Mouse (Mus musculus): ENCODE results near the gene Rab5a. TPM values are rescaled to one million over a fixed set of nuclear protein-coding genes. Genes with fewer than 3 reads are reported as not detected.

Gene Rab5a
- polyA plus RNA-seq, 1 experiment from 2014 or later = 78.0 TPM

GRCm38 (mm10) chr17:53479604-53480041, 589 bp downstream of the Rab5a start:
- Histone ChIP-seq H3K36me3 (ENCODE audit: control insufficient read depth, insufficient read depth, low read length) (peaks cover 4% of the 10 kb centered on the region; the same call in 1 of the 2 replicates), H3K9ac (ENCODE audit: low read length) (peak overlapping the region; percentile 96), H3K27ac (ENCODE audit: low read length) (peak overlapping the region; percentile 99), H3K4me2 (ENCODE audit: low read depth, low read length) (peak overlapping the region; percentile 61), H3K4me3 (replicated peaks; ENCODE audit: low read length) (peak overlapping the region; percentile 83), H3K9me3 (replicated peaks; ENCODE audit: control insufficient read depth, low read length) (no peaks in the 10 kb centered on the region), H3K27me3 (ENCODE audit: control insufficient read depth, insufficient read depth, low read length) (no peaks in the 10 kb centered on the region), H3K4me1 (ENCODE audit: control insufficient read depth, insufficient read depth, low read length) (peaks cover 15% of the 10 kb centered on the region)
- under 1% methylated on average over 33 of the region's 33 CpGs for WGBS
- no peak for ATAC-seq (ENCODE audit: insufficient read depth, low FRiP score)

GRCm38 (mm10) chr17:53480433-53480832, 1.4 kb downstream of the Rab5a start:
- no peak for ATAC-seq (ENCODE audit: insufficient read depth, low FRiP score)
- 46% methylated on average over 7 of the region's 7 CpGs for WGBS
- no peak overlapping the region for H3K27ac ChIP-seq (ENCODE audit: low read length)
- peaks cover 4% of the 10 kb centered on the region; the same call in 1 of the 2 replicates for H3K36me3 ChIP-seq (ENCODE audit: control insufficient read depth, insufficient read depth, low read length)
- H3K4me3 ChIP-seq (replicated peaks; ENCODE audit: low read length) = peak overlapping the region; percentile 83
- peak overlapping the region; percentile 61 for H3K4me2 ChIP-seq (ENCODE audit: low read depth, low read length)
- H3K9me3 ChIP-seq (replicated peaks; ENCODE audit: control insufficient read depth, low read length) = no peaks in the 10 kb centered on the region
- peak overlapping the region; percentile 96 for H3K9ac ChIP-seq (ENCODE audit: low read length)
- no peaks in the 10 kb centered on the region for H3K27me3 ChIP-seq (ENCODE audit: control insufficient read depth, insufficient read depth, low read length)
- H3K4me1 ChIP-seq (ENCODE audit: control insufficient read depth, insufficient read depth, low read length) = peaks cover 15% of the 10 kb centered on the region

GRCm38 (mm10) chr17:53488291-53489006, 9.4 kb downstream of the Rab5a start:
- Histone ChIP-seq H3K4me2 (ENCODE audit: low read depth, low read length) (no peak overlapping the region), H3K9me3 (replicated peaks; ENCODE audit: control insufficient read depth, low read length) (no peaks in the 10 kb centered on the region), H3K27me3 (ENCODE audit: control insufficient read depth, insufficient read depth, low read length) (no peaks in the 10 kb centered on the region), H3K9ac (ENCODE audit: low read length) (no peak overlapping the region), H3K4me3 (replicated peaks; ENCODE audit: low read length) (no peak overlapping the region), H3K27ac (ENCODE audit: low read length) (no peak overlapping the region), H3K4me1 (ENCODE audit: control insufficient read depth, insufficient read depth, low read length) (no peaks in the 10 kb centered on the region), H3K36me3 (ENCODE audit: control insufficient read depth, insufficient read depth, low read length) (peaks cover 8% of the 10 kb centered on the region; the same call in 1 of the 2 replicates)
- no peak for ATAC-seq (ENCODE audit: insufficient read depth, low FRiP score)
- 86% methylated on average over 4 of the region's 4 CpGs for WGBS

GRCm38 (mm10) chr17:53489007-53489378, 10.0 kb downstream of the Rab5a start:
- Histone ChIP-seq H3K27me3 (ENCODE audit: control insufficient read depth, insufficient read depth, low read length) (no peaks in the 10 kb centered on the region), H3K9ac (ENCODE audit: low read length) (no peak overlapping the region), H3K36me3 (ENCODE audit: control insufficient read depth, insufficient read depth, low read length) (peaks cover 11% of the 10 kb centered on the region; the same call in 1 of the 2 replicates), H3K4me1 (ENCODE audit: control insufficient read depth, insufficient read depth, low read length) (no peaks in the 10 kb centered on the region), H3K4me2 (ENCODE audit: low read depth, low read length) (no peak overlapping the region), H3K27ac (ENCODE audit: low read length) (no peak overlapping the region), H3K9me3 (replicated peaks; ENCODE audit: control insufficient read depth, low read length) (no peaks in the 10 kb centered on the region), H3K4me3 (replicated peaks; ENCODE audit: low read length) (no peak overlapping the region)
- WGBS = 83% methylated on average over 1 of the region's 1 CpGs
- no peak for ATAC-seq (ENCODE audit: insufficient read depth, low FRiP score)

- Histone ChIP-seq H3K4me1 (ENCODE audit: control insufficient read depth, insufficient read depth, low read length) (no peaks in the 10 kb centered on the region), H3K4me3 (replicated peaks; ENCODE audit: low read length) (no peak overlapping the region), H3K27me3 (ENCODE audit: control insufficient read depth, insufficient read depth, low read length) (no peaks in the 10 kb centered on the region), H3K4me2 (ENCODE audit: low read depth, low read length) (no peak overlapping the region), H3K27ac (ENCODE audit: low read length) (no peak overlapping the region), H3K9ac (ENCODE audit: low read length) (no peak overlapping the region), H3K9me3 (replicated peaks; ENCODE audit: control insufficient read depth, low read length) (no peaks in the 10 kb centered on the region), H3K36me3 (ENCODE audit: control insufficient read depth, insufficient read depth, low read length) (peaks cover 15% of the 10 kb centered on the region)
- 99% methylated on average over 2 of the region's 2 CpGs for WGBS
- no peak for ATAC-seq (ENCODE audit: insufficient read depth, low FRiP score)
These were observed 23.9 kb downstream of the Rab5a start for GRCm38 (mm10) chr17:53502966-53503365.

- no peak for ATAC-seq (ENCODE audit: insufficient read depth, low FRiP score)
- H3K9ac ChIP-seq (ENCODE audit: low read length) = no peak overlapping the region
- H3K27me3 ChIP-seq (ENCODE audit: control insufficient read depth, insufficient read depth, low read length) = no peaks in the 10 kb centered on the region
- H3K27ac ChIP-seq (ENCODE audit: low read length) = no peak overlapping the region
- no peak overlapping the region for H3K4me3 ChIP-seq (replicated peaks; ENCODE audit: low read length)
- 92% methylated on average over 2 of the region's 2 CpGs for WGBS
- H3K9me3 ChIP-seq (replicated peaks; ENCODE audit: control insufficient read depth, low read length) = no peaks in the 10 kb centered on the region
- no peaks in the 10 kb centered on the region for H3K4me1 ChIP-seq (ENCODE audit: control insufficient read depth, insufficient read depth, low read length)
- no peaks in the 10 kb centered on the region for H3K36me3 ChIP-seq (ENCODE audit: control insufficient read depth, insufficient read depth, low read length)
- H3K4me2 ChIP-seq (ENCODE audit: low read depth, low read length) = no peak overlapping the region
These were observed 33.4 kb downstream of the Rab5a start for GRCm38 (mm10) chr17:53512311-53512951.

GRCm38 (mm10) chr17:53519364-53519763, 40.3 kb downstream of the Rab5a start:
- Histone ChIP-seq H3K9me3 (replicated peaks; ENCODE audit: control insufficient read depth, low read length) (no peaks in the 10 kb centered on the region), H3K27ac (ENCODE audit: low read length) (no peak overlapping the region), H3K27me3 (ENCODE audit: control insufficient read depth, insufficient read depth, low read length) (no peaks in the 10 kb centered on the region), H3K4me3 (replicated peaks; ENCODE audit: low read length) (no peak overlapping the region), H3K4me1 (ENCODE audit: control insufficient read depth, insufficient read depth, low read length) (no peaks in the 10 kb centered on the region), H3K4me2 (ENCODE audit: low read depth, low read length) (no peak overlapping the region), H3K36me3 (ENCODE audit: control insufficient read depth, insufficient read depth, low read length) (no peaks in the 10 kb centered on the region), H3K9ac (ENCODE audit: low read length) (no peak overlapping the region)
- ATAC-seq (ENCODE audit: insufficient read depth, low FRiP score) = no peak

- no peaks in the 10 kb centered on the region for H3K4me1 ChIP-seq (ENCODE audit: control insufficient read depth, insufficient read depth, low read length)
- no peaks in the 10 kb centered on the region for H3K36me3 ChIP-seq (ENCODE audit: control insufficient read depth, insufficient read depth, low read length)
- H3K4me3 ChIP-seq (replicated peaks; ENCODE audit: low read length) = no peak overlapping the region
- H3K9ac ChIP-seq (ENCODE audit: low read length) = no peak overlapping the region
- no peaks in the 10 kb centered on the region for H3K27me3 ChIP-seq (ENCODE audit: control insufficient read depth, insufficient read depth, low read length)
- H3K4me2 ChIP-seq (ENCODE audit: low read depth, low read length) = no peak overlapping the region
- H3K9me3 ChIP-seq (replicated peaks; ENCODE audit: control insufficient read depth, low read length) = no peaks in the 10 kb centered on the region
- ATAC-seq (ENCODE audit: insufficient read depth, low FRiP score) = no peak
- no peak overlapping the region for H3K27ac ChIP-seq (ENCODE audit: low read length)
These were observed 41.5 kb downstream of the Rab5a start for GRCm38 (mm10) chr17:53520509-53520908.

GRCm38 (mm10) chr17:53528034-53528433, 49.0 kb downstream of the Rab5a start:
- 86% methylated on average over 2 of the region's 2 CpGs for WGBS
- Histone ChIP-seq H3K36me3 (ENCODE audit: control insufficient read depth, insufficient read depth, low read length) (no peaks in the 10 kb centered on the region), H3K27me3 (ENCODE audit: control insufficient read depth, insufficient read depth, low read length) (no peaks in the 10 kb centered on the region), H3K4me1 (ENCODE audit: control insufficient read depth, insufficient read depth, low read length) (no peaks in the 10 kb centered on the region), H3K9me3 (replicated peaks; ENCODE audit: control insufficient read depth, low read length) (no peaks in the 10 kb centered on the region), H3K27ac (ENCODE audit: low read length) (no peak overlapping the region), H3K4me3 (replicated peaks; ENCODE audit: low read length) (no peak overlapping the region), H3K4me2 (ENCODE audit: low read depth, low read length) (no peak overlapping the region), H3K9ac (ENCODE audit: low read length) (no peak overlapping the region)
- no peak for ATAC-seq (ENCODE audit: insufficient read depth, low FRiP score)
